Mouse (Mus musculus): ENCODE results near the gene Olfr1276.

The Olfr1276 gene

DNA sequence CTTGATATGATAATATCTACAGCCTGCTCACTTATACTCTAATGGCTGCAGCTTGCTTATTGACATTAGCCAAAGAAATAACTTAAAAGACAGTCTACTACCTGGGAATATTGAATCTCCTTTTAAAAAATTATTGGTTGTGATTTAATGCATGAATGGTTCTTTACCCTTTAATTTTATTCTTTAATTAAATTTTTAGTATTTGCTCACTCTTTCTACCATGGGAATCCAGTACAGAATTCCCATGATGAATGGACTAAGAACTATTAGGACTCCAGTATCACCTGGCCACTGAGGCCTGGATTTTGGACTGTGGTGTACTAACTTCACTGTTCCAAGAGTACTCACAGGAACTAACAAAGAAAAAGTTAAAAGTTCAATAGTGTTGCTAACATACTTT lies at the start of gene Olfr1276:
Gene Olfr1276, plus strand, starts transcription at position 301 of the 400 bp plus-strand sequence.
- no peak for DNase-seq (ENCODE audit: low spot score)

- no peak for DNase-seq (ENCODE audit: low spot score)
Observed at GRCm38 (mm10) chr2:111229502-111229901, 24.8 kb upstream of the Olfr1276 start, which contains the start of gene 4930430A15Rik. 4930430A15Rik (minus strand) TSS chr2:111229602.

- no peak for DNase-seq (ENCODE audit: low spot score)
Observed at GRCm38 (mm10) chr2:111235186-111235585, 19.1 kb upstream of the Olfr1276 start, which contains the start of gene Olfr1275. Olfr1275 (minus strand) TSS chr2:111235286.

DNA sequence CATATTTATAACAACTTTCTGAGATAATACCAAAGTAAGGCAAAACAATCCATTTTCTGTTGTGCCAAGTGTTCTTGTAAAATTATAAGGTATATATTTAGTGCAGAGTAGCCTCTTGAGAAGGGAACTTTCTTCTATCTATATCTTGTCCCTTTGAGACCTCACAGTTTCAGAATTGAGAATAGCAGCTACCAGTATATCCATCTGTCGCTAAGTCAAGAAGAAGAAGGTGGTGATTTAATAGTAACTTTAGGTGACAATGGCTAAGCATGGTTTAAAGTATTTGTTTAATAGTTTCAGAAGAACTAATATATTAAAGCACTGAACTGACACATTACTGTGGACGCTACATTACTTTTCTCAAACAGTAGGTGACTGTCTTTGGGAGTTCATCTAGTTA lies 19.7 kb downstream of the Olfr1276 start, which contains the start of gene Olfr1277:
Gene Olfr1277, minus strand, starts transcription at position 101 of the 400 bp plus-strand sequence.
- no peak for DNase-seq (ENCODE audit: low spot score)

- DNase-seq (ENCODE audit: low spot score) = no peak
Observed at GRCm38 (mm10) chr2:111289836-111290235, 35.5 kb downstream of the Olfr1276 start, which contains the start of gene Olfr1278. Olfr1278 (plus strand) TSS chr2:111290136.

DNA sequence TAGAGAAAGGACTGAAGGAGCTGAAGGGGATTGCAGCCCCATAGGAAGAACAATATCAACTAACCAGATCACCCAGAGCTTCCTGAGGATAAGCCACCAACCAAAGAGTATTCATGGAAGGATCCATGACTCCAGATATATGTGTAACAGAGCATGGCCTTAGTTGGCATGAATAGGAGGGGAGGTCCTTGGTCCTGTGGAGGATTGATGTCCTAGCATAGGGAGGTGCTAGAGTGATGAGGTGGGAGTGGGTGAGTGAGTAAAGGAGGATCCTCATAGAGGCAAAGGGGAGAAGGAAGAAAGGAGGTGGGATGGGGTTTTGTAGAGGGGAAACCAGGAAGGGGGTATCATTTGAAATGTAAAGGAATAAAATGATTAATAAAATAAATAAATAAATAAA lies 44.2 kb downstream of the Olfr1276 start:
- no peak for DNase-seq (ENCODE audit: low spot score)

DNA sequence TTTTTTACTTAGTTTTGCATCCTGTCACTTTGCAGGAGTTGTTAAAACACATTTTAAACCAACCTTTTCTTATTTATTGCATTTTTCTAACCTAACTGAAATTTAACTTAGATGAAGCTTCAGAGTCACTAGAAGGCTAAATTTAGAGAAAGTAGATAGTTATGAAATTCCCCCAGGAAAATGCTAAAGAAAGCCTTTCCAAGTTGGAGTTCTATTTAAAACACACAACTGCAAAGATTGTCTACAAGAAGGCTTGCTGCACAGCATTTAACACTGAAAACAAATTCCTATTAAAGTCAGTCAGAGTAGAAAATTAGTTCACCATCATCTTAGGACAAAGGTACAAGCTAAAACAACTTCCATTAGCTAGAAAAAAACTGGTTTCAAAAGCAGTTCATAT lies 46.1 kb downstream of the Olfr1276 start, which contains the start of gene Olfr1279:
Gene Olfr1279, plus strand, starts transcription at position 262 of the 400 bp plus-strand sequence.
- DNase-seq (ENCODE audit: low spot score) = no peak

All from spleen, adult 12 weeks (tissue).